Mouse (Mus musculus) hindbrain, embryonic 10.5 days (tissue): ENCODE measurements around the gene Gm3468. TPM values are rescaled to one million over a fixed set of nuclear protein-coding genes. Genes with fewer than 3 reads are reported as not detected.
"Not testable (repeated sequence)": the region's sequence is repeated elsewhere in the genome, so short reads cannot be mapped to it uniquely, and the experiment has no call there.

Experiments used
- DNase-seq: peaks from one replicate; pipeline ENCODE4 v3.0.0-alpha.2; 2017; ENCODE audit warnings: low spot score
- H3K27ac ChIP-seq: fragments of 300-500 bp; sonication (generic); 2 replicates; pipeline ENCODE4 v1.5.1; 2016; ENCODE audit warnings: mild to moderate bottlenecking, moderate library complexity
- H3K27me3 ChIP-seq: fragments of 300-500 bp; sonication (generic); 2 replicates; pipeline ENCODE4 v1.6.1; 2016; ENCODE audit warnings: mild to moderate bottlenecking; ENCODE audit not compliant: poor library complexity, insufficient read depth, severe bottlenecking
- H3K36me3 ChIP-seq: fragments of 300-500 bp; sonication (generic); 2 replicates; pipeline ENCODE4 v1.6.1; 2016; ENCODE audit warnings: mild to moderate bottlenecking, moderate library complexity
- H3K4me1 ChIP-seq: fragments of 300-500 bp; sonication (generic); replicated peaks from 2 replicates; pipeline ENCODE4 v1.6.1; 2016; ENCODE audit warnings: mild to moderate bottlenecking
- H3K4me3 ChIP-seq: fragments of 300-500 bp; sonication (generic); 2 replicates; pipeline ENCODE4 v1.5.1; 2016; ENCODE audit warnings: mild to moderate bottlenecking, moderate library complexity
- H3K9me3 ChIP-seq: fragments of 300-500 bp; sonication (generic); 2 replicates; pipeline ENCODE4 v1.6.1; 2016; ENCODE audit warnings: mild to moderate bottlenecking, moderate library complexity
- WGBS: fragments of 180-500 bp; shearing (Covaris S2); methylation state at CpG from one replicate; pipeline ENCODE4 v1.1.7; 2016; 5-methylcytosine and 5-hydroxymethylcytosine counted together
- polyA plus RNA-seq: library from polyadenylated mRNA; unstranded; fragments of >200 nt; fragmentation: Nextera tagmentation; extraction: Ambion mirVana; gene quantifications from 2 replicates; pipeline ENCODE4 v1.2.1, GENCODE M21; 2016

The Gm3468 gene
- polyA plus RNA-seq: 1.6 and 2.2 TPM in 2 replicates

DNA sequence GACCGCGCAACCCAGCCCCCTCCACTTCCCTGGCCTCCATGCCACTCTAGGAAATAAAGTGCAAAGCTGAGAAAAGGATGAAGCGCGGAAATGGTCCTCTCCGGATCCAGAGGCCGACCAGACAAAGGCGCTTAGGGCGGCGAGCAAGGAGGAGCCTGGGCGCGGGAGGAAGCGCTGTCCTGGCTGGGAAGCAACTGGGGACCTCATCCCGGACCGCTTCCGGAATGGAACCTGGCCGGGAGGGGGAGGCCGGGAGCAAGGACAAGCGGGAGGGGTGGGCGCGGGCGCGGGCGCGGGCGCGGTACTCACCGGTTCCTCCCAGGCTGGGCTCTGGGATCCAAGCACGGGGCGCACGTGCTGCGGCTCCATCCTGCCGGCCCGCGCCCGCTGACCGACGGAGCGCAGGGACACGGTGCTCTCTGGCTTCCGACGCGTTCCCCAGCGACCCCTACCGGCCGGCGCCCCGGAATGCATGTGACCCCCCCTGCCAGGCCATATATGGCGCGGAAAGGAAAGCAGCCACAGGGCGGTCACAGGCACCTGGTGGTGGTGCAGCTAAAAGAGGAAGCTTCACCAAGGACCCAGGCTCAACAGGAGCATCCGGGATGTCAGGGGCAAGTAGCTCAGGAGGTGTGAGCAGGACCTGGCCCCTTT, at the start of gene Gm3468:
Gm3468 (minus strand) TSS at position 394 of the 654 bp plus-strand sequence.
- not testable (repeated sequence) for H3K36me3 ChIP-seq, H3K27me3 ChIP-seq, H3K4me1 ChIP-seq, H3K9me3 ChIP-seq
- Histone ChIP-seq H3K4me3 (peak within 1 kb of the TSS; percentile 47), H3K27ac (peak within 1 kb of the TSS; percentile 73; the same call in 1 of the 2 replicates)
- peak; percentile 85 for DNase-seq
- under 1% methylated on average over 51 of the region's 51 CpGs for WGBS

DNA sequence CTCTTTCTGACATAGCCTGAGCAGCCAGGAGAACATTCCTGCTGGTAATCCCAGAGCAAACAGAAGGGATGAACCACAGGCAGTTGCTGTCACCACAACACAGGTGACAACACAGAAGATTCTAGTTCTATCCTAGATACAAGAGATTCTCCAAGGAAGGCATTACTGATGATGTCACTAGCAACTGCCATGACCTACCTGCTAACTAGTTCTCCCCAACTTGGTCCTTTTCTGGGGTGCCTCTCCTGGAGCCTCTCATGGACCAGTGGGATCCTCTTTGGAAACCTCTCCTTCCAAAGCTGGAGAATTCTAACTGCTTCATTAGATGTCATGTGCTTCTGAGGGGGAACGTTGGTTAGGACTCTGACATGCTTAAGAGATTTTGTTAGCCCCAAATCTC, 17.2 kb upstream of the Gm3468 start, which contains the start of gene Gm3476:
Gm3476 (minus strand) TSS at position 101 of the 400 bp plus-strand sequence.
- not testable (repeated sequence) for DNase-seq, H3K36me3 ChIP-seq, H3K9me3 ChIP-seq, H3K27me3 ChIP-seq, H3K4me3 ChIP-seq, H3K27ac ChIP-seq, H3K4me1 ChIP-seq
- WGBS: no CpG with 5 or more reads among the region's 1 CpGs

DNA sequence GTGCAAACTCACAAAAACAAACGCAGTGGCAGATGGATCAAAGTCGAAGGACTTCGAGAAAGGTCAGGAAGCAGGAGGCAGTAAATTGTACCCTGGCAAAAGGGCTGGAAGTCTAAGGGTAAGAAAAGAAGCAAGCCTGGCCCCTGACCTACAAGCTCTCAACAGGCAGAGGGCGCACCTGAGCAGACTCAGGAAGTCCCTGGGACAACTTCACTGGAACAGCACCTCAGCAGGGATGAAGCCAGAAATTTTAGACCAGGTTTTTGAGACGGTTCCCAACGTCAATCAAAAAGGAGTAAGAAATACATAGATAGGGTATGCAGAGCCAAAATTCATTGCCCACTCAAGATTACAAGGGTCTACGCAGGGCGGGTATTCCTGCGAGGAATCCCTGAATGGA, 965 bp downstream of the Gm3468 start:
- not testable (repeated sequence) for H3K27me3 ChIP-seq
- WGBS: 13% methylated on average over 9 of the region's 9 CpGs

GRCm38 (mm10) chr14:6093842-6094241, 14.6 kb downstream of the Gm3468 start, which contains the start of gene Gm8206:
TSS of gene Gm8206 (minus strand) at chr14:6093942.
- not testable (repeated sequence) for H3K9me3 ChIP-seq, H3K4me3 ChIP-seq, H3K27me3 ChIP-seq, H3K4me1 ChIP-seq, DNase-seq, H3K27ac ChIP-seq, H3K36me3 ChIP-seq
- 78% methylated on average over 2 of the region's 3 CpGs for WGBS

More for the DNA sequence above, 965 bp downstream of the Gm3468 start:
- not testable (repeated sequence) for H3K36me3 ChIP-seq, H3K4me1 ChIP-seq, H3K27ac ChIP-seq, H3K9me3 ChIP-seq
- DNase-seq: peak; percentile 2
- H3K4me3 ChIP-seq: peak overlapping the region; percentile 47

GRCm38 (mm10) chr14:6058167-6058566, 50.3 kb downstream of the Gm3468 start, which contains the start of gene Gm6337:
TSS of gene Gm6337 (minus strand) at chr14:6058267.
- not testable (repeated sequence) for H3K4me3 ChIP-seq, H3K27ac ChIP-seq, DNase-seq, H3K4me1 ChIP-seq, H3K36me3 ChIP-seq, H3K27me3 ChIP-seq, H3K9me3 ChIP-seq
- WGBS: 86% methylated on average over 4 of the region's 4 CpGs

Other genes with a start within 250 kb of the Gm3468 start
- 0.39 and 0.52 TPM in 2 replicates for gene Gm8237, start 228.3 kb downstream of the Gm3468 start, polyA plus RNA-seq
- 0.32 and 0.59 TPM in 2 replicates for gene Gm3248, start 146.9 kb downstream of the Gm3468 start, polyA plus RNA-seq
- gene Gm3453, start 129.5 kb downstream of the Gm3468 start, polyA plus RNA-seq: not detected in 2 replicates
- gene Gm6337, start 50.4 kb downstream of the Gm3468 start, polyA plus RNA-seq: not detected in 2 replicates
- 0.38 and 0.96 TPM in 2 replicates for gene Gm8206, start 14.7 kb downstream of the Gm3468 start, polyA plus RNA-seq
- gene Gm3476, start 17.1 kb upstream of the Gm3468 start, polyA plus RNA-seq: not detected in 2 replicates
- gene Gm21560, start 110.6 kb upstream of the Gm3468 start, polyA plus RNA-seq: not detected in 2 replicates
- 1.2 and 2.0 TPM in 2 replicates for gene Gm3411, start 178.6 kb upstream of the Gm3468 start, polyA plus RNA-seq
- gene Gm21103, start 196.2 kb upstream of the Gm3468 start, polyA plus RNA-seq: not detected in 2 replicates
- gene Gm3618, start 235.0 kb upstream of the Gm3468 start, polyA plus RNA-seq: not detected in 2 replicates